ENCODE assay signal across 9 mouse cellular contexts in the genomic region with DNA sequence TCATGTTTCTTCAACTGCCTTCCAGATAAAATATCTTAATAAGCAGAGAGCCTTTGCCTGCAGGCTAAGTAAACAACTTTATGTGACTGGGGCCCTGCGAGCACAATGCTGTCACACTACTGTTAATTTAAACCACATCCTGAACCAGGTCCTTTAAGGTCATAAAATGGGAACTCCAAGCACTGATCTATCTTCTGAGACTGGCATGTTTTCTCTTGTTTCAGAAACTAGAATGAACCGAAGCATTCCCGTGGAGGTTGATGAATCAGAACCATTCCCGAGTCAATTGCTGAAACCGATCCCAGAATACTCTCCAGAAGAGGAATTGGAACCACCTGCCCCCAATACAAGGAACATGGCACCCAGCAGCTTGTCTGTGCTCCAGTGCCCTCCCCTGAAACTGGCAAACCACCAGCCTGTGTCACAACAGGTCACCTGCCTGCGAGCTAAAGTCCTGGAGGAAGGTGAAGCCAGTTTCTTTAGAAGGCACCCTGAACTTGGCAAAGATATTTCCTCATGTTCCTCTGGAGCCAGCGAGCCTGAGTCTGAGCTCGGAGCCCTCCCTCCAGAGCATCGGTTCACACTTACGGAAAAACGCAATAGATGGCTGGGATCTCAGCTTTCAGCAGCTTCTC. TPM values are rescaled to one million over a fixed set of nuclear protein-coding genes. Genes with fewer than 3 reads are reported as not detected.
DNase-seq lines count a peak whose midpoint lies in the region; ATAC-seq and TF ChIP-seq lines count a peak whose summit lies in the region.
"Had no signal": no experiment of that assay in that cellular context is flagged by ENCODE, and none has a peak within 500 bp of the region (broad histone marks: within the 10 kb centered on the region; RNA-seq: fewer than 3 reads in every experiment).

No protein-coding gene starts in this region.

- no peaks in the 10 kb centered on the region for H3K27me3 ChIP-seq in heart, embryonic 10.5 days (ENCODE audit: insufficient read depth, poor library complexity, severe bottlenecking)
- no peaks in the 10 kb centered on the region for H3K27me3 ChIP-seq in kidney, adult 2 months (replicated peaks; ENCODE audit: control insufficient read depth, insufficient read depth, low read length)
- no peaks in the 10 kb centered on the region for H3K27me3 ChIP-seq in forebrain, embryonic 16.5 days (replicated peaks; ENCODE audit: control insufficient read depth, insufficient read depth, low read length)

- no peak overlapping the region for H3K9ac ChIP-seq in forebrain, embryonic 16.5 days (replicated peaks; ENCODE audit: low read depth, low read length)

- peaks cover 45% of the 10 kb centered on the region for H3K4me1 ChIP-seq in heart, embryonic 10.5 days
- H3K4me1 ChIP-seq in kidney, adult 2 months (ENCODE audit: control insufficient read depth, insufficient read depth, low read length) = peaks cover 28% of the 10 kb centered on the region
- H3K4me1 ChIP-seq in forebrain, embryonic 16.5 days (replicated peaks; ENCODE audit: control insufficient read depth, insufficient read depth, low read length) = peaks cover 13% of the 10 kb centered on the region

- no peak for TF ChIP-seq CTCF in kidney, adult 2 months (conservative IDR thresholded peaks at IDR 0.05; ENCODE audit: insufficient read depth, insufficient read length, low read depth, low read length)

- peak; percentile 73 for ATAC-seq in activated CD4-positive, CD25-positive, alpha-beta regulatory T cell, adult 4 months
- no peak for ATAC-seq in forebrain, embryonic 16.5 days
- ATAC-seq: hindbrain, postnatal 0 days had no signal

- H3K4me2 ChIP-seq in forebrain, embryonic 16.5 days (ENCODE audit: low read length) = no peak overlapping the region

- no peak for TF ChIP-seq POLR2A in kidney, adult 2 months (IDR thresholded peaks at IDR 0.05; ENCODE audit: low read depth, low read length)

- H3K27ac ChIP-seq in heart, embryonic 10.5 days = 0 out of 2 replicates have a peak overlapping the region, but pooled peaks have one; percentile 23
- H3K27ac ChIP-seq in kidney, adult 2 months (ENCODE audit: insufficient read depth, low read depth, low read length) = peak overlapping the region; percentile 18
- H3K27ac ChIP-seq in forebrain, embryonic 16.5 days (ENCODE audit: low read length) = no peak overlapping the region
- H3K27ac ChIP-seq: hindbrain, postnatal 0 days had no signal

- no peaks in the 10 kb centered on the region for H3K9me3 ChIP-seq in heart, embryonic 10.5 days
- H3K9me3 ChIP-seq in forebrain, embryonic 16.5 days (ENCODE audit: control insufficient read depth, low read length) = no peaks in the 10 kb centered on the region

- peaks cover 32% of the 10 kb centered on the region for H3K36me3 ChIP-seq in heart, embryonic 10.5 days
- H3K36me3 ChIP-seq in kidney, adult 2 months (ENCODE audit: control insufficient read depth, insufficient read depth, low read length) = no peaks in the 10 kb centered on the region; the same call in 1 of the 2 replicates
- peaks cover 5% of the 10 kb centered on the region; the same call in 1 of the 2 replicates for H3K36me3 ChIP-seq in forebrain, embryonic 16.5 days (ENCODE audit: control insufficient read depth, insufficient read depth)

- no peak overlapping the region for H3K4me3 ChIP-seq in heart, embryonic 10.5 days
- H3K4me3 ChIP-seq in kidney, adult 2 months (ENCODE audit: insufficient read depth, low read depth, low read length) = no peak overlapping the region
- no peak overlapping the region for H3K4me3 ChIP-seq in forebrain, embryonic 16.5 days (replicated peaks; ENCODE audit: low read length)

- 83% methylated on average over 11 of the region's 11 CpGs for WGBS in heart, embryonic 10.5 days
- 18% methylated on average over 11 of the region's 11 CpGs for WGBS in kidney, adult 2 months
- 81% methylated on average over 11 of the region's 11 CpGs for WGBS in forebrain, embryonic 16.5 days

- DNase-seq in heart, embryonic 10.5 days (ENCODE audit: low spot score) = no peak
- no peak for DNase-seq in heart, postnatal 14 days
- peak; percentile 94 for DNase-seq in kidney, adult 2 months
- DNase-seq in lung, postnatal 36 days = peak; percentile 64
- no peak for DNase-seq in layer of hippocampus, adult 8-10 months (ENCODE audit: low spot score in 2 of 2)
- no peak for DNase-seq in adrenal gland, postnatal 36 days

- intact Hi-C loops in heart, postnatal 14 days (cut with DNase I) = no loop called here

RNA-seq across cellular contexts. Expression of a gene that starts 13.0 kb away (rescaled TPM):
- polyA plus RNA-seq in heart, embryonic 10.5 days (2016; fragmentation: Nextera tagmentation; extraction: Ambion mirVana) = 12.6 and 13.7 TPM in 2 replicates
- total RNA-seq in heart, postnatal 14 days (2021) = 1 to 10 TPM; 5.3 to 6.8 TPM
- polyA plus RNA-seq in activated CD4-positive, CD25-positive, alpha-beta regulatory T cell, adult 4 months (2017; shearing (Covaris generic)) = 10 to 100 TPM; 33.8 to 34.0 TPM
- 10.4 and 12.8 TPM in 2 replicates for polyA plus RNA-seq in kidney, adult 2 months (2012; rRNA removed)
- 1 to 10 TPM; 1.1 to 5.0 (median 2.8) TPM for total RNA-seq in layer of hippocampus, adult 8-10 months (2022)
- total RNA-seq in adrenal gland, postnatal 36 days (2021) = 10 to 100 TPM; 12.5 to 18.9 TPM
- 6.3 and 6.9 TPM in 2 replicates for polyA plus RNA-seq in forebrain, embryonic 16.5 days (2015; fragmentation: Nextera tagmentation; extraction: Ambion mirVana)

Comparison
In these comparisons a context has a peak if more than half of its experiments do, and no peak if none do; other contexts are left out.
1. DNase-seq: peak in kidney, adult 2 months (single experiment) and lung, postnatal 36 days (single experiment); none in heart, embryonic 10.5 days (single experiment), heart, postnatal 14 days (0 of 2), layer of hippocampus, adult 8-10 months (0 of 2) and adrenal gland, postnatal 36 days (0 of 2).